Mouse (Mus musculus) forebrain, embryonic 10.5 days (tissue): ENCODE measurements around the gene Bspry. TPM values are rescaled to one million over a fixed set of nuclear protein-coding genes. Genes with fewer than 3 reads are reported as not detected.
"Not testable (repeated sequence)": the region's sequence is repeated elsewhere in the genome, so short reads cannot be mapped to it uniquely, and the experiment has no call there.

Experiments
- DNase-seq: peaks from one replicate; pipeline ENCODE4 v3.0.0-alpha.2; 2017; ENCODE audit warnings: low spot score; ENCODE audit errors: extremely low spot score
- H3K27ac ChIP-seq: fragments of 300-500 bp; sonication (generic); 2 replicates; pipeline ENCODE4 v1.5.1; 2016; ENCODE audit warnings: mild to moderate bottlenecking
- H3K27me3 ChIP-seq: fragments of 300-500 bp; sonication (generic); 2 replicates; pipeline ENCODE4 v1.6.1; 2016; ENCODE audit warnings: mild to moderate bottlenecking; ENCODE audit not compliant: poor library complexity, severe bottlenecking
- H3K36me3 ChIP-seq: fragments of 300-500 bp; sonication (generic); replicated peaks from 2 replicates; pipeline ENCODE4 v1.6.1; 2016; ENCODE audit warnings: mild to moderate bottlenecking, moderate library complexity
- H3K4me1 ChIP-seq: fragments of 300-500 bp; sonication (generic); 2 replicates; pipeline ENCODE4 v1.6.1; 2016
- H3K4me3 ChIP-seq: fragments of 300-500 bp; sonication (generic); 2 replicates; pipeline ENCODE4 v1.5.1; 2016; ENCODE audit warnings: mild to moderate bottlenecking, moderate library complexity
- H3K9me3 ChIP-seq: fragments of 300-500 bp; sonication (generic); 2 replicates; pipeline ENCODE4 v1.6.1; 2016; ENCODE audit warnings: mild to moderate bottlenecking, moderate library complexity
- WGBS: fragments of 180-500 bp; shearing (Covaris S2); methylation state at CpG from one replicate; pipeline ENCODE4 v1.1.7; 2016; 5-methylcytosine and 5-hydroxymethylcytosine counted together
- polyA plus RNA-seq: library from polyadenylated mRNA; unstranded; fragments of >200 nt; fragmentation: Nextera tagmentation; extraction: Ambion mirVana; gene quantifications from 2 replicates; pipeline ENCODE4 v1.2.1, GENCODE M21; 2016

Bspry gene
- polyA plus RNA-seq, 1 experiment from 2014 or later = 1.1 TPM

GRCm38 (mm10) chr4:62463124-62463523, 16.7 kb upstream of the Bspry start:
- DNase-seq = no peak
- no peak overlapping the region for H3K27ac ChIP-seq
- H3K36me3 ChIP-seq = peaks cover 43% of the 10 kb centered on the region
- no peaks in the 10 kb centered on the region for H3K4me1 ChIP-seq
- H3K27me3 ChIP-seq = no peaks in the 10 kb centered on the region
- H3K9me3 ChIP-seq = no peaks in the 10 kb centered on the region
- WGBS = 93% methylated on average over 2 of the region's 2 CpGs
- no peak overlapping the region for H3K4me3 ChIP-seq

GRCm38 (mm10) chr4:62468158-62468557, 11.7 kb upstream of the Bspry start:
- no peak for DNase-seq
- H3K36me3 ChIP-seq = peaks cover 16% of the 10 kb centered on the region
- no peak overlapping the region for H3K27ac ChIP-seq
- 0 out of 2 replicates have a peak, but pooled peaks cover 4% of the 10 kb centered on the region for H3K27me3 ChIP-seq
- no peak overlapping the region for H3K4me3 ChIP-seq
- peaks cover 4% of the 10 kb centered on the region; the same call in 1 of the 2 replicates for H3K9me3 ChIP-seq
- WGBS = 92% methylated on average over 1 of the region's 1 CpGs
- H3K4me1 ChIP-seq = peaks cover 13% of the 10 kb centered on the region

- peaks cover 4% of the 10 kb centered on the region; the same call in 1 of the 2 replicates for H3K9me3 ChIP-seq
- peak within 1 kb of the TSS; percentile 67 for H3K4me3 ChIP-seq
- peaks cover 10% of the 10 kb centered on the region for H3K36me3 ChIP-seq
- WGBS = under 1% methylated on average over 30 of the region's 30 CpGs
- DNase-seq = peak; percentile 84
- 0 out of 2 replicates have a peak, but pooled peaks cover 9% of the 10 kb centered on the region for H3K27me3 ChIP-seq
- H3K27ac ChIP-seq = peak within 1 kb of the TSS; percentile 84
- H3K4me1 ChIP-seq = peaks cover 13% of the 10 kb centered on the region
Measured at GRCm38 (mm10) chr4:62470598-62471051, 9.2 kb upstream of the Bspry start, which contains the start of gene Wdr31. Gene Wdr31 (minus strand): TSS chr4:62470896.

DNA sequence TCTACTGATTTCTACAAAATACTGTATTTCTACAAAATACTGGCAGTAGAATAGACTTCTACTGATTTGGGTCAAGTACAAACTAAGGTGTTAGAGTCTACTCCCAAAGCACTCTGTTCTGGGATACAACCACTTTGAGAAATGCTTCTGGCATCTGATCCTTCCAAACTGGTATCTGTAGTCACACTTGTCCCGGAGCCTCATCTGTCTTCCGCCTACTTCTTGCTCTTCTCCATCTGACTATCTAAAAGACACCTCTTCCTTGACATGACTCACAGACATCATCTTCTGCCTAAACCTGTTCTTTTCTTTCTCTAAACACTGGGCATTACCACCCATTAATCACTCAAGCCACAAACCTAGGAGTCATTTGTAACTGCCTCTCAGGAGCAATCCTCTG, 7.8 kb upstream of the Bspry start:
- H3K9me3 ChIP-seq = peaks cover 4% of the 10 kb centered on the region; the same call in 1 of the 2 replicates
- peaks cover 13% of the 10 kb centered on the region for H3K4me1 ChIP-seq
- no peak for DNase-seq
- H3K4me3 ChIP-seq = no peak overlapping the region
- H3K36me3 ChIP-seq = peaks cover 10% of the 10 kb centered on the region
- 95% methylated on average over 2 of the region's 2 CpGs for WGBS
- no peak overlapping the region for H3K27ac ChIP-seq
- H3K27me3 ChIP-seq = 0 out of 2 replicates have a peak, but pooled peaks cover 16% of the 10 kb centered on the region

- no peak overlapping the region for H3K27ac ChIP-seq
- H3K9me3 ChIP-seq = no peaks in the 10 kb centered on the region
- WGBS = 83% methylated on average over 2 of the region's 2 CpGs
- H3K4me1 ChIP-seq = peaks cover 21% of the 10 kb centered on the region
- peaks cover 43% of the 10 kb centered on the region for H3K27me3 ChIP-seq
- H3K4me3 ChIP-seq = no peak overlapping the region
- no peaks in the 10 kb centered on the region for H3K36me3 ChIP-seq
- no peak for DNase-seq
Measured at GRCm38 (mm10) chr4:62475131-62475530, 4.7 kb upstream of the Bspry start.

DNA sequence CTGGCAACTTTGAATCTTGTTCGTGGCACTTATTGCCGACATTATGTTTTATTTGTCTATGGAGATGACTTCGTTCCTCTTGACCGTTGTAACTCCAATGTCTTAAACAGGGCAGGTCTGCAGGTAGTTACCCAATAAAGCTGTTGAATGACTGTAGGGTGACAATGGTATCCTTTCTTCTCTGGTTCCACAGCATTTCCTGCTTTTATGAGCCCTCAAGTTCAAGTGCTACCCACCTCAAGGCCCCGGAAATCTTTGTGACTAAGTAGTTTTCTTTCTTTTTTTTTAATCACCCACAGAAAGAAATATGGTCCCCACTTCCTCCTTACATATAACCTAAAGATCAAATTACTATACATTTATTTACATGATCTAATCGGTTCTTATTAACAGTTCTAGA, 4.1 kb upstream of the Bspry start:
- WGBS = 91% methylated on average over 6 of the region's 6 CpGs
- Histone ChIP-seq H3K27me3 (peaks cover 49% of the 10 kb centered on the region), H3K9me3 (no peaks in the 10 kb centered on the region), H3K36me3 (no peaks in the 10 kb centered on the region), H3K4me1 (peaks cover 17% of the 10 kb centered on the region), H3K27ac (no peak overlapping the region), H3K4me3 (no peak overlapping the region)
- DNase-seq = no peak

GRCm38 (mm10) chr4:62477542-62478244, 2.2 kb upstream of the Bspry start:
- Histone ChIP-seq H3K27me3 (peaks cover 64% of the 10 kb centered on the region), H3K4me3 (no peak overlapping the region), H3K36me3 (no peaks in the 10 kb centered on the region), H3K27ac (no peak overlapping the region), H3K9me3 (no peaks in the 10 kb centered on the region), H3K4me1 (peaks cover 14% of the 10 kb centered on the region)
- DNase-seq = no peak
- WGBS = 83% methylated on average over 6 of the region's 6 CpGs

DNA sequence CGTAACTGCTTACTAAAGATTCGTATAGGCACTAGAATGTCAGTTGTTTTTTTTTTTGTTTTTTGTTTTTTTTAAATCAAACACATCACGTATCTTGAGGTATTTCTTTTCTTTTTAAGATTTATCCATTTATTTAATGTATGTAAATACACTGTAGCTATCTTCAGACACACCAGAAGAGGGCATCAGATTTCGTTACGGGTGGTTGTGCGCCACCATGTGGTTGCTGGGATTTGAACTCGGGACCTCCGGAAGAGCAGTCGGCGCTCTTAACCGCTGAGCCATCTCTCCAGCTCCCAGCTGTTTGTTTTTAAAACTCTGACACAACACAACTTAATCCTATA, 288 bp upstream of the Bspry start:
- not testable (repeated sequence) for DNase-seq, H3K9me3 ChIP-seq, H3K36me3 ChIP-seq, H3K27ac ChIP-seq
- H3K4me3 ChIP-seq = peak overlapping the region; percentile 59
- WGBS = 13% methylated on average over 11 of the region's 11 CpGs
- H3K4me1 ChIP-seq = peaks cover 14% of the 10 kb centered on the region
- peaks cover 64% of the 10 kb centered on the region for H3K27me3 ChIP-seq

- Histone ChIP-seq H3K4me1 (peaks cover 14% of the 10 kb centered on the region), H3K9me3 (no peaks in the 10 kb centered on the region), H3K36me3 (no peaks in the 10 kb centered on the region), H3K27me3 (peaks cover 59% of the 10 kb centered on the region), H3K4me3 (no peak overlapping the region; the same call in 1 of the 2 replicates), H3K27ac (no peak overlapping the region)
- no peak for DNase-seq
- WGBS = 53% methylated on average over 10 of the region's 10 CpGs
Measured at GRCm38 (mm10) chr4:62480709-62481605, 1.1 kb downstream of the Bspry start.

GRCm38 (mm10) chr4:62484928-62485327, 5.1 kb downstream of the Bspry start:
- DNase-seq = no peak
- Histone ChIP-seq H3K9me3 (no peaks in the 10 kb centered on the region), H3K4me3 (no peak overlapping the region), H3K4me1 (peaks cover 13% of the 10 kb centered on the region), H3K27me3 (peaks cover 27% of the 10 kb centered on the region), H3K27ac (no peak overlapping the region), H3K36me3 (no peaks in the 10 kb centered on the region)
- 80% methylated on average over 3 of the region's 3 CpGs for WGBS

DNA sequence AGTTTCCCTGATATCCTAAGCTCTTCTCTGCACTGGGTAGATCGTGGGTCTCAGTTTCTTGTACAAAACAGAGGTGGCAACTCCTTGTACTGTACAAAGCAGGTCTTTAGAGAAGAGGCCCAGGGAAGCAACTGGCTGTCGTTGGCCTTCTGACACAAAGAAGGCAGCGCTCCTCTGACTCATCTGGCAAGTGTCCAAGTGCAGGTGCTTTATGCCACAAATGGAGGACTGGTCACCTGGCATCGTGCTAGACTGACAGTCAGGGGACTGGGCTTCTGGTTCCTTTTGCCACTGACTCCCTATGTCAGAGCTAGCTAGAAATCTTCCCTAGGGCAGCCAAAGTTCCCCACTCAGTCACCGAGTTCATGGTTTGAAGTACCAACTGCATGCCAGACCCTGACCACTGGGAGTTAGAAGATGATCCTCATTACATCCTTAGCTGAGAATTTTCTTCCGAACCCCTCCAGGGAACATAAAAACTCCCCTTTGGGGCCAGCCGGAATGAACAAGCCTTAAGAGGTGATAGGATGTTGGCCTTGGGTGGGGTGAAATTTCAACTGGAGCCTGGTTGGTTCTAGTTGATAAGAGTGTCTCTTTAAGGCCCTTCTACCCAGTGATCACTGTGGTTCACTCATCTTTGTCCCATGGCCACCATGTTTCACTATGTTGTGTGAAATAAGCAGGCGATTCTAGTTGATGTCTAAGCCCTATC, 5.8 kb downstream of the Bspry start:
- WGBS = 89% methylated on average over 8 of the region's 8 CpGs
- peaks cover 8% of the 10 kb centered on the region; the same call in 1 of the 2 replicates for H3K4me1 ChIP-seq
- no peaks in the 10 kb centered on the region for H3K36me3 ChIP-seq
- peaks cover 20% of the 10 kb centered on the region for H3K27me3 ChIP-seq
- H3K27ac ChIP-seq = no peak overlapping the region
- no peak overlapping the region for H3K4me3 ChIP-seq
- no peaks in the 10 kb centered on the region for H3K9me3 ChIP-seq
- no peak for DNase-seq

- Histone ChIP-seq H3K27ac (no peak overlapping the region), H3K27me3 (peaks cover 14% of the 10 kb centered on the region), H3K4me3 (no peak overlapping the region), H3K9me3 (no peaks in the 10 kb centered on the region), H3K4me1 (peaks cover 8% of the 10 kb centered on the region; the same call in 1 of the 2 replicates), H3K36me3 (no peaks in the 10 kb centered on the region)
- WGBS = 90% methylated on average over 15 of the region's 15 CpGs
- DNase-seq = no peak
Measured at GRCm38 (mm10) chr4:62486162-62486696, 6.4 kb downstream of the Bspry start.
